13 mouse cellular contexts compared by ENCODE assay signal in the genomic region with DNA sequence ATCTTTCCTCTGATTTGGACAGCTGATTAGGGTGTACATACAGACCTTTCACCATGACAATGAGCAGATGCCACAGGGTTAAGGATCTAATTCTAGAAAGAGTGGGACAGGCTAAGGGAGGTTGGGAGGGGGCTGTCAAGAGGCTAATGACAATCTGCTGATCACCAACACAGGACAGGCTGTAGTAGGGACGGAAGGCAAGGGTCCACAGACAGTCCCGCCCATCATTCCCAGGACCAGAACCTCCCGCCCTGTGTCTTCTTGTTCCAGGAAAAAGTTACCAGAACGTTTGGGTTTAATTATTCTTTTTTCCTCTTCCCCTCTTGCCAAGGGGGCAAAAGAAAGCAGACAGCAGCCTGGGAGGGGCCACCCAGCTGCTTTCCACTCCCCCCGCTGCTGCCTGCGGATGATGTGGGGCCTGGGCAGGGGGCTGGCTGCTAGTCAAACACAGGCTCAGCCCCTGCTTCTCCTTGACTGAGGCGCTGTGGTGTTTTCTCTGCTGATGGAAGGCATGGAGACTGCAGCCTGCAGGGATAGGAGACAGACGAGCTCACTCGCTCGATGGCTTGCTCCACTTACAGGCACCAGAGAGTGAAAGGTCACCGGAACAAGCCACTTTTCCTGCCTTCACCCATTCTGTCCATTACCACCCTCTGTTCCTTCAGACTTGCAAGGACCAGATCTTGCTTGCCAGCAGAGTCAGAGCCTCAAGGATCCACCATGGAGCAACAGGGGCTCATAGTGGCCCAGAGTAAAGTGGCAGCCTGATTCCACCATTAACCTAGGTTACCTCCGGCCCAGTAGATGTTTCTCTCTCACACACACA. TPM values are rescaled to one million over a fixed set of nuclear protein-coding genes. Genes with fewer than 3 reads are reported as not detected.
DNase-seq lines count a peak whose midpoint lies in the region; ATAC-seq and TF ChIP-seq lines count a peak whose summit lies in the region.
"Had no signal": no experiment of that assay in that cellular context is flagged by ENCODE, and none has a peak within 500 bp of the region (broad histone marks: within the 10 kb centered on the region; RNA-seq: fewer than 3 reads in every experiment).

No protein-coding gene starts in this region.

- no peaks in the 10 kb centered on the region for H3K36me3 ChIP-seq in kidney, embryonic 14.5 days (ENCODE audit: control insufficient read depth, insufficient read depth, low read length)
- no peaks in the 10 kb centered on the region for H3K36me3 ChIP-seq in embryonic facial prominence, embryonic 11.5 days (replicated peaks; ENCODE audit: control insufficient read depth, insufficient read depth, low read depth, low read length)
- no peaks in the 10 kb centered on the region for H3K36me3 ChIP-seq in heart, embryonic 13.5 days
- H3K36me3 ChIP-seq in lung, postnatal 0 days (ENCODE audit: insufficient read depth, low read length): no peaks in the 10 kb centered on the region
- H3K36me3 ChIP-seq: hindbrain, embryonic 12.5 days had no signal

- WGBS in kidney, embryonic 14.5 days: 56% methylated on average over 12 of the region's 12 CpGs
- WGBS in embryonic facial prominence, embryonic 11.5 days: 40% methylated on average over 12 of the region's 12 CpGs
- 28% methylated on average over 12 of the region's 12 CpGs for WGBS in heart, embryonic 13.5 days
- 52% methylated on average over 11 of the region's 12 CpGs for WGBS in lung, postnatal 0 days

- no peaks in the 10 kb centered on the region for H3K9me3 ChIP-seq in kidney, embryonic 14.5 days (ENCODE audit: control insufficient read depth, low read length)
- no peaks in the 10 kb centered on the region for H3K9me3 ChIP-seq in embryonic facial prominence, embryonic 11.5 days (replicated peaks; ENCODE audit: control insufficient read depth, low read length)
- H3K9me3 ChIP-seq in heart, embryonic 13.5 days: no peaks in the 10 kb centered on the region
- H3K9me3 ChIP-seq in lung, postnatal 0 days (ENCODE audit: low read length): no peaks in the 10 kb centered on the region
- H3K9me3 ChIP-seq: hindbrain, embryonic 12.5 days had no signal

- no peak; the same call in 1 of the 2 replicates for ATAC-seq in kidney, embryonic 14.5 days (ENCODE audit: low FRiP score, low TSS enrichment)
- no peak for ATAC-seq in embryonic facial prominence, embryonic 11.5 days (replicated peaks; ENCODE audit: insufficient number of reproducible peaks, low FRiP score, low TSS enrichment, low read depth)
- ATAC-seq in heart, embryonic 13.5 days (ENCODE audit: extremely low read depth, insufficient number of reproducible peaks, low FRiP score, low TSS enrichment): no peak
- ATAC-seq in lung, postnatal 0 days: peak; percentile 77
- ATAC-seq: forebrain, embryonic 14.5 days had no signal

- H3K9ac ChIP-seq in kidney, embryonic 14.5 days (ENCODE audit: low read depth, low read length): no peak overlapping the region
- H3K9ac ChIP-seq in embryonic facial prominence, embryonic 11.5 days (replicated peaks; ENCODE audit: low read length): no peak overlapping the region
- H3K9ac ChIP-seq in heart, embryonic 13.5 days: peak overlapping the region; percentile 33; the same call in 1 of the 2 replicates
- H3K9ac ChIP-seq in lung, postnatal 0 days (replicated peaks; ENCODE audit: low read depth): no peak overlapping the region
- H3K9ac ChIP-seq: hindbrain, embryonic 12.5 days had no signal

- H3K27me3 ChIP-seq in kidney, embryonic 14.5 days (ENCODE audit: control insufficient read depth, insufficient read depth, low read length): no peaks in the 10 kb centered on the region
- no peaks in the 10 kb centered on the region for H3K27me3 ChIP-seq in embryonic facial prominence, embryonic 11.5 days (ENCODE audit: control insufficient read depth, insufficient read depth, low read length)
- peaks cover 34% of the 10 kb centered on the region for H3K27me3 ChIP-seq in heart, embryonic 13.5 days (replicated peaks)
- no peaks in the 10 kb centered on the region for H3K27me3 ChIP-seq in lung, postnatal 0 days (replicated peaks; ENCODE audit: insufficient read depth, low read length)

- no peak overlapping the region for H3K4me2 ChIP-seq in kidney, embryonic 14.5 days (replicated peaks; ENCODE audit: low read depth, low read length)
- H3K4me2 ChIP-seq in embryonic facial prominence, embryonic 11.5 days (ENCODE audit: low read depth, low read length): no peak overlapping the region
- H3K4me2 ChIP-seq in heart, embryonic 13.5 days: 0 out of 2 replicates have a peak overlapping the region, but pooled peaks have one; percentile 4
- H3K4me2 ChIP-seq in lung, postnatal 0 days (replicated peaks; ENCODE audit: low read depth, low read length): no peak overlapping the region
- H3K4me2 ChIP-seq: hindbrain, embryonic 12.5 days had no signal

- TF ChIP-seq EP300 in lung, postnatal 0 days (IDR thresholded peaks at IDR 0.05): peak; percentile 34; the same call in 1 of the 2 replicates

- 0 out of 2 replicates have a peak, but pooled peaks cover 4% of the 10 kb centered on the region for H3K4me1 ChIP-seq in kidney, embryonic 14.5 days (ENCODE audit: control insufficient read depth, insufficient read depth, low read length)
- H3K4me1 ChIP-seq in embryonic facial prominence, embryonic 11.5 days (ENCODE audit: control insufficient read depth, insufficient read depth, low read length): no peaks in the 10 kb centered on the region
- peaks cover 22% of the 10 kb centered on the region for H3K4me1 ChIP-seq in heart, embryonic 13.5 days
- no peaks in the 10 kb centered on the region; the same call in 1 of the 2 replicates for H3K4me1 ChIP-seq in lung, postnatal 0 days (ENCODE audit: insufficient read depth, low read depth, low read length)

- H3K27ac ChIP-seq in kidney, embryonic 14.5 days (ENCODE audit: low read depth, low read length): peak overlapping the region; percentile 42; the same call in 1 of the 2 replicates
- 0 out of 2 replicates have a peak overlapping the region, but pooled peaks have one; percentile 41 for H3K27ac ChIP-seq in embryonic facial prominence, embryonic 11.5 days (replicated peaks; ENCODE audit: low read depth, low read length)
- peak overlapping the region; percentile 82 for H3K27ac ChIP-seq in heart, embryonic 13.5 days (replicated peaks)
- H3K27ac ChIP-seq in lung, postnatal 0 days (ENCODE audit: low read length): peak overlapping the region; percentile 55
- H3K27ac ChIP-seq: hindbrain, embryonic 12.5 days had no signal

- H3K4me3 ChIP-seq in kidney, embryonic 14.5 days (ENCODE audit: low read length): no peak overlapping the region
- no peak overlapping the region for H3K4me3 ChIP-seq in embryonic facial prominence, embryonic 11.5 days (ENCODE audit: low read depth, low read length)
- H3K4me3 ChIP-seq in heart, embryonic 13.5 days: no peak overlapping the region
- H3K4me3 ChIP-seq in lung, postnatal 0 days (ENCODE audit: low read depth, low read length): no peak overlapping the region
- H3K4me3 ChIP-seq: hindbrain, embryonic 12.5 days had no signal

- DNase-seq in kidney, adult 18-20 months: no peak
- peak; percentile 28 for DNase-seq in embryonic facial prominence, embryonic 11.5 days (ENCODE audit: low spot score)
- DNase-seq in lung, postnatal 0 days (ENCODE audit: low spot score): peak; percentile 72
- DNase-seq in cerebellum, postnatal 10 days: no peak
- no peak for DNase-seq in B cell, adult 2 months
- DNase-seq: adrenal gland, adult 2 months; cerebellum, adult 9-10 months; right cerebral cortex, adult 18-20 months; thymus, postnatal 14 days had no signal

- TF ChIP-seq CTCF in lung, postnatal 0 days (IDR thresholded peaks at IDR 0.05): peak; percentile 27; the same call in 1 of the 2 replicates

RNA-seq across cellular contexts. Expression of gene Bgn, which starts 8.8 kb away (rescaled TPM):
- polyA plus RNA-seq in kidney, embryonic 14.5 days (2014; fragmentation: Nextera tagmentation; extraction: Ambion mirVana): 62.5 and 84.0 TPM in 2 replicates
- polyA plus RNA-seq in embryonic facial prominence, embryonic 11.5 days (2014; fragmentation: Nextera tagmentation; extraction: Ambion mirVana): 32.0 and 36.4 TPM in 2 replicates
- 76.0 and 87.0 TPM in 2 replicates for polyA plus RNA-seq in heart, embryonic 13.5 days (2015; fragmentation: Nextera tagmentation; extraction: Ambion mirVana)
- 175 and 176 TPM in 2 replicates for polyA plus RNA-seq in lung, postnatal 0 days (2015; fragmentation: Nextera tagmentation; extraction: Ambion mirVana)

RNA-seq across cellular contexts. Expression of gene Haus7, which starts 15.7 kb away (rescaled TPM):
- 61.2 and 62.3 TPM in 2 replicates for polyA plus RNA-seq in kidney, embryonic 14.5 days (2014; fragmentation: Nextera tagmentation; extraction: Ambion mirVana)
- polyA plus RNA-seq in embryonic facial prominence, embryonic 11.5 days (2014; fragmentation: Nextera tagmentation; extraction: Ambion mirVana): 85.3 and 91.4 TPM in 2 replicates
- 52.1 and 61.7 TPM in 2 replicates for polyA plus RNA-seq in heart, embryonic 13.5 days (2015; fragmentation: Nextera tagmentation; extraction: Ambion mirVana)
- polyA plus RNA-seq in lung, postnatal 0 days (2015; fragmentation: Nextera tagmentation; extraction: Ambion mirVana): 31.8 and 32.3 TPM in 2 replicates

RNA-seq across cellular contexts. Expression of gene Atp2b3, which starts 28.3 kb away (rescaled TPM):
- polyA plus RNA-seq in kidney, embryonic 14.5 days (2014; fragmentation: Nextera tagmentation; extraction: Ambion mirVana): 0.29 and 0.42 TPM in 2 replicates
- polyA plus RNA-seq in embryonic facial prominence, embryonic 11.5 days (2014; fragmentation: Nextera tagmentation; extraction: Ambion mirVana): 0.38 and 0.48 TPM in 2 replicates
- polyA plus RNA-seq in heart, embryonic 13.5 days (2015; fragmentation: Nextera tagmentation; extraction: Ambion mirVana): 0.32 and 0.56 TPM in 2 replicates
- not detected in 2 replicates for polyA plus RNA-seq in lung, postnatal 0 days (2015; fragmentation: Nextera tagmentation; extraction: Ambion mirVana)

RNA-seq across cellular contexts. Expression of gene Trex2, which starts 39.4 kb away (rescaled TPM):
- polyA plus RNA-seq in kidney, embryonic 14.5 days (2014; fragmentation: Nextera tagmentation; extraction: Ambion mirVana): not detected in 2 replicates
- polyA plus RNA-seq in embryonic facial prominence, embryonic 11.5 days (2014; fragmentation: Nextera tagmentation; extraction: Ambion mirVana): not detected in 2 replicates
- polyA plus RNA-seq in heart, embryonic 13.5 days (2015; fragmentation: Nextera tagmentation; extraction: Ambion mirVana): not detected in 2 replicates
- 0.27 TPM in 1 of 2 replicates, not detected in the other for polyA plus RNA-seq in lung, postnatal 0 days (2015; fragmentation: Nextera tagmentation; extraction: Ambion mirVana)
- polyA plus RNA-seq: forebrain, embryonic 14.5 days; hindbrain, embryonic 12.5 days had no signal

Comparison
In these comparisons a context has a peak if more than half of its experiments do, and no peak if none do; other contexts are left out.
1. DNase-seq: peak in embryonic facial prominence, embryonic 11.5 days (single experiment) and lung, postnatal 0 days (single experiment); none in kidney, adult 18-20 months (single experiment), cerebellum, postnatal 10 days (0 of 2) and B cell, adult 2 months (0 of 2).
2. Peak in every context shown above with its lines, with median percentiles within 50 percentile points of each other: H3K27ac ChIP-seq.